Mouse (Mus musculus) cerebellum, adult 9-10 months (tissue): ENCODE results near the gene Gm44965.
"Not testable (repeated sequence)": the region's sequence is repeated elsewhere in the genome, so short reads cannot be mapped to it uniquely, and the experiment has no call there.

ENCODE experiments used
- DNase-seq: peaks from one replicate; pipeline ENCODE4 v3.0.0; 2022

Gm44965 gene

GRCm38 (mm10) chr6:48581257-48581656, 12.5 kb upstream of the Gm44965 start:
- no peak for DNase-seq

DNA sequence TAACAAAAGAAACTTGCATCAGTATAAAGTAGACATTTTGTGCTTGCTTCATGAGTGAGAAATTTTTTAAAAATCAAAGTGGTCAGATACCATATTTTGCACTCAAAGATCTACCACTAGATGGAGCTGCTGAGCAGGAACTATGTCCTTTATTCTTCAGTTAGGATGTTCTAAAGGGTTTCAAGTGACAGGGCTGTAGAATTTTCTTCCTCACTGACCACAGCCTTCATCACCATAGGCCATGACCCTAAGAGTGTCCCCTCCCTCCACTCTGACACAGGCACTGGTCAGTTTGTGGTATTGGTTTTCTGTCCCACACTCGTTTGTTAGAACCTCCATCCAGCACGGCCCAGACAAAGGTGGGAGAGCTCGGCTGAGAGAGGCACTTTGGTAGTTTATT, 11.7 kb upstream of the Gm44965 start:
- DNase-seq: peak; percentile 74

- no peak for DNase-seq
These were observed 4.5 kb upstream of the Gm44965 start, which contains the start of gene Gm45021 for GRCm38 (mm10) chr6:48589194-48589750. Gm45021 (plus strand) TSS chr6:48589610.

- DNase-seq: no peak
These were observed 2.4 kb upstream of the Gm44965 start for GRCm38 (mm10) chr6:48591221-48591845.

GRCm38 (mm10) chr6:48591871-48592270, 1.9 kb upstream of the Gm44965 start:
- DNase-seq: no peak

DNA sequence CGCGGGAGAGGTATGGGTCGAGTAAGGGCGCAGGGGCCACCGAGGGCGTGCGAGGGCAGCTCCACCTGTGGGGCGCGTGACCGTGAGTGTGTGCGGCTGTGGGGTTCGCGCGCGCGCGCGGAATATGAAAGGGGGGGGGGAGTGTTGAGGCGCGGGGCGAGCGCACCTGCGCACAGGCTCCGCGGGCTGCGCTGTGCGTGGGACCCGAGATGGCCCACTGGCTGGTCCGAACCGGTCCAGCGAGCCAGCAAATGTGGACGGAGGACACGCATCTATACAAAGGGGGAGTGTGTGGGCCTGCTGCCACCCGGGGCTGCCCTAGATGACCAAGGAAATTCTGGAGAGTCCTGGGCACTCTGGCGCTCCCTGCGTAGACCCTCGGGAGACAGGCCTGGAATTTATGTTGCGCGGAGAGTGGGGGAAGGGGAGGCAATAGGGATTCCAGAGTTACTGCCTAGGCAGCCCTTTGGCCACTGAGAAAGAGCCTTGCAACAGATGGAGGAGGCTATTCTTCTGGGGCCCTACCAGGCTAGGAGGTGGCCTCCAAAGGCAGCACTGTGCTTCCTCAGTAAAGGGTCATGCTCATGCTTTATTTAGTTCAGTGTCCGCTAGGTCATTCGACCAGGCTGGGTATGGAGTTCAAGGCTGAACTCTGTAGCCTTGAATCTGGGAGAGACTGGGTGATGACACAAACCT, 450 bp downstream of the Gm44965 start:
- DNase-seq: peak; percentile 84

- peak; percentile 52 for DNase-seq
These were observed 1.5 kb downstream of the Gm44965 start for GRCm38 (mm10) chr6:48595278-48595677.

DNA sequence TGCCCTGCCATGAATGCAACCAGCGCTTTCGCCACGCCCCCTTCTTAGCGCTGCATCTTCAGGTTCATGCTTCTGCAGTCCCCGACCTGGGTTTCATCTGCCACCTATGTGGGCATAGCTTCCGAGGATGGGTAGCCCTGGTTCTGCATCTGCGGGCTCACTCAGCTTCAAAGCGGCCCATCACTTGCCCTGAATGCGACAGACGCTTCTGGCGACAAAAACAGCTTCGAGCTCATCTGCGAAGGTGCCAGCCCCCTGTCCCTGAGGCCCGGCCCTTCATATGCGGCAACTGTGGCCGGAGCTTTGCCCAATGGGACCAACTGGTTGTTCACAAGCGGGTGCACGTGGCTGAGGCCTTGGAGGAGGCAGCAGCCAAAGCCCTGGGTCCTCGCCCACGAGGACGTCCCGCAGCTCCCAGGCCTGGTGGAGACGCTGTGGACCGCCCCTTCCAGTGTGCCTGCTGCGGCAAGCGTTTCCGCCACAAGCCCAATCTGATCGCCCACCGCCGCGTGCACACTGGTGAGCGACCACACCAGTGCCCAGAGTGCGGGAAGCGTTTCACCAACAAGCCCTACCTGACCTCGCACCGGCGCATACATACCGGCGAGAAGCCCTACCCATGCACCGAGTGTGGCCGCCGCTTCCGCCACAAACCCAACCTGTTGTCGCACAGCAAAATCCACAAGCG, 2.9 kb downstream of the Gm44965 start:
- peak; percentile 38 for DNase-seq

DNA sequence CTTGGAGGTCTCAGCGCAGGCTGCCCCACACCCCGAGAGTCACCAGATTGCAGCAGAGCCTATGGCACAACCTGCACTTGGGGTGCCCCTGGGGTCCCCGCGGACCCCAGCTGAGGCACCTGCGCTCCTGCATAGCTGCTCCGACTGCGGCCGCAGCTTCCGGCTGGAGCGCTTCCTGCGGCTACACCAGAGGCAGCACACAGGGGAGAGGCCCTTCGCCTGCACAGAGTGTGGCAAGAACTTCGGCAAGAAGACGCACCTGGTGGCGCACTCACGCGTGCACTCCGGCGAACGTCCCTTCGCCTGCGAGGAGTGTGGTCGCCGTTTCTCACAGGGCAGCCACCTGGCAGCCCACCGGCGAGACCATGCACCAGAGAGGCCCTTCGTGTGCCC, 3.5 kb downstream of the Gm44965 start:
- no peak for DNase-seq

- no peak for DNase-seq
These were observed 6.9 kb downstream of the Gm44965 start for GRCm38 (mm10) chr6:48600594-48600993.

DNA sequence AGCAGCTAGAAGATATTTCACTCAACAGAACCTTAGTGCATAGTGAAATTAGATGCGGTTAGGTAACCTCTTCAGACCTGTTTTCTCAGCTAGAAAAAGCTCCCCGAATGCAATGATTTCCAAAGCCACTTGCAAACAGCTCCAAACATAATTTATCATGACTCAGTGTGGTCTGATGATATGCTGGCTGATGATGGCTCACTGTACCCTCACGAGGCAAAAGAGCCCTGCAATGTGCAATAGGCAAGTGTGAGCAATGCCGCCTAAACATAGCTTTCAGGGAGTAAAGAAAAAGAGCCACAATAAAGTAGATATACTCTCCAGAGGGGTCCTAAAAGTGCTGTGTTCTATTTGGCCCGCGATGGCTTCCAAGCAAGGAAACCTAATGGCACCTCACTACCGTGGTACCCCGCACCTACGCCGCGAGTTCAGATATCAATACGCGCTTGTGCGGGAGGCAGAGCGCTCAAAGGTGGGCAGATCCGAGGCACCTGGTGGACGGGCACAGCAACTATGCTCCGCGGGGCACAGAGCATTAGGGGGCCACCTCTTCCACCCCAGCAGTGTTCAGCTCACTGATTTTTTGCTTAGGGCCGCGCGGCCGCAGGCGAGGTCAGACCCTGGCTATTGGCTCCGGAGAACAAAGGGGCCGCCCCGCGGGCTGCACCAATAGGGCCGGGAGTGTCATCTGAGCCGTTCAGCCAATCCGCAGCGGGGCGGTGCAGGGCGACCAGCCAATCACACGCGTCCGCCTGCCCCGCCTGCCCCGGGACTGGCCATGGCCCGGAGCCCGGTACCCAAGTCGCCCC, 7.7 kb downstream of the Gm44965 start, which contains the start of gene Zfp775:
Gene Zfp775 (plus strand): TSS at position 793 of the 809 bp plus-strand sequence.
- peak; percentile 97 for DNase-seq

- no peak for DNase-seq
These were observed 8.5 kb downstream of the Gm44965 start for GRCm38 (mm10) chr6:48602080-48602741.

DNA sequence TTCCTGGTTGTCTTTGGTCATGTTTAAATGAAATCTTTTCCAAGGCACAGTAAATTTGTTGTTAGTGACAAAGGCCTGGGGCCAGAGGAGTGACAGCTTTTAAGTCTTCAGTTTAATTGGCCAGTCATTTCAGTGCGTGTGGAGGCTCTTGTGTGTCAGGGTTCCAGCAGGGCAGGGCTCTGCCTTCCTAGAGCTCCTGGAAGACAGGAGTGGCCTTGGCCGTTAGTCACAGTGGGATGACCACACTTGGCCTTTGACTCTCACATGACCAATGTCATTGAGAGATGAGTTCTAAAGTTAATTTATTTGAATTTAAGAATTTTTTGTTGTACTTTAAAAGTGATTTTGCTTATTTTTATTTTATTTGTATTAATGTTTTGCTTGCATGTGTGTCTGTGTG, 14.4 kb downstream of the Gm44965 start:
- DNase-seq: no peak

DNA sequence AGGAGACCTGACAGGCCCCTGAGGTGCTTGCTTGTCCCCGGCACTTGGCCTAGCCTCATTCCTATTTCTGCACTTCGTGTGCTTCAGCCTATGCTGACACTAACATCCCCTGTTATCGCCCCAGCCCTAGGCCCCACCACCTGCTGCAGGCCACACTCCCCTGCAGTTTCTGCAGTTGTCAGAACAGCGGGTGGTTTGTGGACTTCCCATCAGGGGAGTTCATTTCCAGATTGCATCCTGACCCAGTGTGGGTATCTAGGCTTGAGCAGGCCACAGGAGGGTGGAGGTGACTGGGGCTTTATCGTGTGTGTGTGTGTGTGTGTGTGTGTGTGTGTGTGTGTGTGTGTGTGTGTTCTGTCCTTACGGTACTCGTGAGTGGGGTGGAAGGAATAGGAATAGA, 15.8 kb downstream of the Gm44965 start:
- peak; percentile 54 for DNase-seq

GRCm38 (mm10) chr6:48610657-48611056, 16.9 kb downstream of the Gm44965 start:
- DNase-seq: no peak

DNA sequence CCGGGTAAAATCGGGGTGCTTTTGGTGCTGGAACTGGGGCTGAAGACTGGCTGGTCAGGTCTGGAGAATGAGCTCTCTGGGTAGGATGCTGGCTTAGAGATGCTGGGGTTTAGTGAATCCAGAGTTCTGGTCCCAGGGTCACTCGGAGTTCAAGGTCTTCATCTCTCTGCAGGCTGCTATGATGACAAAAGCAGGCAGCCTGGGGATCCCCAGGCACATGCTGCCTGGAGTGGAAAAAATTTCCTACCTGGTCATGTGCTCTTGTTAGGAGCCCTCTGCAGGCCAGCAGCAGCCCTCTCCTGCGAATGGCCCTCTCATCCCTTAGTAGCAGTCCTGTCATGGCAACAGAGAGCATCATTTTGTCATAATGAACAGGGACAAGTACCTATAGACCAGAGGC, 19.7 kb downstream of the Gm44965 start:
- DNase-seq: no peak

GRCm38 (mm10) chr6:48614756-48615155, 21.0 kb downstream of the Gm44965 start:
- no peak for DNase-seq

DNA sequence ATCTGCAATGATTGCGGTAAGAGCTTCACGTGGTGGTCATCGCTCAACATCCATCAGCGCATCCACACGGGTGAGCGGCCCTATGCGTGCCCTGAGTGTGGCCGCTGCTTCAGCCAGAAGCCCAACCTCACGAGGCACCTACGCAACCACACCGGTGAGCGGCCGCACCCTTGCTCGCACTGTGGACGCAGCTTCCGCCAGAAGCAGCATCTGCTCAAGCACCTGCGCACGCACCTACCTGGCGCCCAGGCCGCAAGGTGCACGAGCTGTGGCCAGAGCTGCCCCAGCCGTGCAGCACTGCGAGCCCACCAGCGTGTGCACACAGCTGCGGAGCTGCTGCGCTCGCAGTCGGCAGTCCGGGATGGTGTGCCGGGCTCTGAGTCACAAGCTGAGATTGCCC, 26.3 kb downstream of the Gm44965 start:
- no peak for DNase-seq

DNA sequence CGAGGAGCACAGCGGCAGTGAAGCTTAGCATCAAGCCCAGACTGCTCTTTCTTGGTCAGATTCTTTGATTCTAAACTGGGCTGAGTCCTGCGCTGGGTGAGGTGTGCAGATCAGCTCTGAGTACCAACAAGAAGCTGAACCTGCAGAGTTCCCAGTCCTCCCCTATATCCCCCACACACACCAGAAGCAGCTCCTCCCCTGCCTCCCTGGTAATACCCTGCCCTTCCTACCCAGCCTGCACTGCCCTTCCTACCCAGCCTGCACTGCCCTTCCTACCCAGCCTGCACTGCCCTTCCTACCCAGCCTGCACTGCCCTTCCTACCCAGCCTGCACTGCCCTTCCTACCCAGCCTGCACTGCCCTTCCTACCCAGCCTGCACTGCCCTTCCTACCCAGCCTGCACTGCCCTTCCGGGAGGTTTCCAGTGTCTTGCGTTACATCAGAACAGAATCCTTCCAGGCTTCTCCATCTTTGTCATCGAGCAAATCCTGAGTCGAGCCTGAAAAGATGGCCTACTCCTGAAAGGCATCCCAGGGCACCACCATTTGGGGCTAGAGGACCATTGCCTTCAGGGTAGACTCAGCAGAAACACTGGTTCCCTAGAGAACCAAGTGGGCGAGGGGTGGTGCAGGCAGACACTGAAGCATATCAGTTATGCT, 28.6 kb downstream of the Gm44965 start:
- DNase-seq: not testable (repeated sequence)

DNA sequence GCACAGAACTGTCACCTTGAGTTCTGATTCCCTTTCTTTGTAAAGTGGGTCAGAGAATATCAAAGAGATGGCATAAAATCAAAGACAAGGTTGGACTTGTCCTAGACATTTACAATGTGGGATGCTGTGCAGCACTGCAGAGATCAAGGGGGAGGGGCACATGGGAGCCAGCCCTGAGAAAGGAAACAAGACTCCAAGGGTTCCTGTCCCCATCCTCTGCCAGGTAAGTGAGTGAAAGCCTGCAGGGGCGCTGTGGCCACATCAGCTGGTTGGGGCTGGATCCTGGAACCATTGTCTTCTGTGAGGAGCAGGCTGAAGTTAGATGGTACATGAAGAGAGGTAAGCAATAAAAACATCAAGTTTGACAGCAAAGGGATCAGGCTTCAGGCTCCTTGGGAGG, 29.7 kb downstream of the Gm44965 start:
- no peak for DNase-seq

- no peak for DNase-seq
These were observed 32.7 kb downstream of the Gm44965 start, which contains the start of gene AI854703 for GRCm38 (mm10) chr6:48626464-48626863. AI854703 (plus strand) TSS chr6:48626764.

- DNase-seq: peak; percentile 69
These were observed 33.2 kb downstream of the Gm44965 start for GRCm38 (mm10) chr6:48626984-48627383.
